Mouse (Mus musculus): Measurements from ENCODE around the gene Gpn3. TPM values are rescaled to one million over a fixed set of nuclear protein-coding genes. Genes with fewer than 3 reads are reported as not detected.

The Gpn3 gene
- 47.7 and 49.4 TPM in 2 replicates for polyA plus RNA-seq (2012; rRNA removed)

DNA sequence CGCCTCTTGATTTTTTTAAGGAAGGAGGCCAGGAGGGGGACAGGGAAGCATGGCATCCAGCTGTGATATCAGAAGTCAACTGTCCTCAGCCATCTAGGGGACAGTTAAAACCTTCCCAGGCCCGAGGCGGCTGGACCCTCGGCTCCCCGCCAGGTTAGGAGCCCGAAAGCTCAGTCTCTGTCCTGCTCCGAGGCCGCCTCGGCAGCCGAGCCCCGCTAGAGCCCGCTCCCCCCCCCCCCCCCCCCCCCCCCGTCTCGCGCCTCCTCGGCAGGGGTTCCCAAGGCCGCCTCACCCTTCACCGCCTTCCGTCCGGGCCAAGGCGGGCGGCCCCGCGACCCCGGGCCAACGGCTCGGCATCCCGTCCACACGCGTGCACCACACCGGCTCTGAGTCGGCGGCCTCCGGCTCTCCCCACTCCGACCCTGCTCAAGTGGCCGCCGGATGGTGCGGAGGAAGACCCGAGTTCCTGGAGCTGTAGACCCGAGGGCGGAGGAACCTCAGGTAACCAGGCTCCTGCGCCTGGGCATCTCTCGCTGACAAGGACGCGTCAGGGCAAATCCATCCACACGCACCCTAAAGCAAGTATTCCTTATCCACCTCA, at the start of gene Gpn3:
TSS of gene Gpn3 (plus strand) at position 286 of the 601 bp plus-strand sequence.

GRCm38 (mm10) chr5:122353807-122354491, 17.7 kb upstream of the Gpn3 start, which contains the start of the genes Rad9b and Vps29:
TSS of gene Rad9b (minus strand) at chr5:122354233.
TSS of gene Vps29 (plus strand) at chr5:122354369.

GRCm38 (mm10) chr5:122372192-122372769, 605 bp downstream of the Gpn3 start, which contains the start of gene Fam216a:
TSS of gene Fam216a (minus strand) at chr5:122372364.

DNA sequence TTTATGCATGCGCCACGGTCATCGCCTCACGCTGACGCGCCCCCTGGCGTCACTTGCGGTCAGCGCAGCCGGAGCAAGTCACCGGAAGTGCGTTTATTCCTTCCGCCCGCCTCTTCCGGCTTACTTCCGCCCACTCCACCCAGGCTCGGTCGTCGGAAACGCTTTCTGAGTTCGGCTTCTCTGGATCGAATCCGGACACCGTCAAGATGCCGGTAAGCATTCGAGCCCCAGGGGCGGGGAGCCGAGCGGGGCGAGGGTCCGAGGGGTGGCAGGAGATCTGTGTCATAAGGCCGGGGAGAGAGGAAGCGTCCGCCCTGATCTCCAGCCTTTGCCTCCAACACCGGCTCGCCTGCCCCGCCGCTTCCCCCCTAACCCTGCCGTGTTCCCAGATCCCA, 20.1 kb downstream of the Gpn3 start, which contains the start of gene Arpc3:
TSS of gene Arpc3 (plus strand) at position 93 of the 395 bp plus-strand sequence.

DNA sequence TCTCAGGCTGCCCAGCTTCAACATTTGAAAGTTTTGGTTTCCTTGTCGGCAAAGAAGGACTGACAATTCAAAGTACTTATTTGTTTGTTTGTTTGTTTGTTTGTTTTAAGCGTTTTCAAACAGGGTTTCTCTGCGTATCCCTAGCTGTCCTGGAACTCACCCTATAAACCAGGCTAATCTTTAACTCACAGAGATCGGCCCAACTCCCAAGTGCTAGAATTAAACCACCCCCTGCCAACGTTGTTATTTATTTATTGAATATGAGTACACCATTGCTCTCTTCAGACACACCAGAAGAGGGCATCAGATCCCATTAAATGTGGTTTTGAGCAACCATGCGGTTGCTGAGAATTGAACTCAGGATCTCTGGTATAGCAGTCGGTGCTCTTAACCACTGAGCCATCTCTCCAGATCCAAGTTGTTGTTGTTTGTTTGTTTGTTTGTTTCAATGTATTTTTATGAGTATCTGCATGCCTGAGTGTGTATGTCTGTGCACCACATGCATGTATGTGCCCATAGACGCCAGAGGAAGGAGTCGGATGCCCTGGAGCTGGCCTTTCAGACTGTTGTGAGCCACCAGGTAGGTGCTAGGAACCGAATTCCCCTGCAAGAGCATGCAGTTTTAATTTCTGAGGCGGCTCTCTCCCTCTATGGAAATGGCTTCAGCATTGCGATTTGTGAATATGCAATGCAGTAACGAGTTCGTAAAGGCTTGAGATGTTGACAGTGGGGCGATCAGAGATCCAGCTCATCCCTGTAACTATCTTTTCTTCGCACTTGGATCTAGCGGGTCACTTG, 49.8 kb downstream of the Gpn3 start, which contains the start of gene Anapc7:
TSS of gene Anapc7 (plus strand) at position 423 of the 798 bp plus-strand sequence.

Other genes starting within 250 kb of the Gpn3 start
- 0.16 and 0.21 TPM in 2 replicates for gene Ccdc63, start 231.1 kb upstream of the Gpn3 start, polyA plus RNA-seq (2012; rRNA removed)
- gene Ppp1cc, start 213.6 kb upstream of the Gpn3 start, polyA plus RNA-seq (2012; rRNA removed) = 285 TPM in 2 replicates
- 0.98 and 1.3 TPM in 2 replicates for gene Hvcn1, start 165.1 kb upstream of the Gpn3 start, polyA plus RNA-seq (2012; rRNA removed)
- gene Tctn1, start 107.4 kb upstream of the Gpn3 start, polyA plus RNA-seq (2012; rRNA removed) = 33.7 and 34.2 TPM in 2 replicates
- 11.6 and 11.8 TPM in 2 replicates for gene Pptc7, start 87.5 kb upstream of the Gpn3 start, polyA plus RNA-seq (2012; rRNA removed)
- 22.9 and 25.0 TPM in 2 replicates for gene Rad9b, start 17.6 kb upstream of the Gpn3 start, polyA plus RNA-seq (2012; rRNA removed)
- 204 and 220 TPM in 2 replicates for gene Vps29, start 17.5 kb upstream of the Gpn3 start, polyA plus RNA-seq (2012; rRNA removed)
- gene Fam216a, start 488 bp downstream of the Gpn3 start, polyA plus RNA-seq (2012; rRNA removed) = 140 TPM in 2 replicates
- 402 and 404 TPM in 2 replicates for gene Arpc3, start 20.0 kb downstream of the Gpn3 start, polyA plus RNA-seq (2012; rRNA removed)
- gene Anapc7, start 49.8 kb downstream of the Gpn3 start, polyA plus RNA-seq (2012; rRNA removed) = 43.9 and 44.6 TPM in 2 replicates
- 127 and 133 TPM in 2 replicates for gene Atp2a2, start 130.3 kb downstream of the Gpn3 start, polyA plus RNA-seq (2012; rRNA removed)
- 29.2 and 34.7 TPM in 2 replicates for gene Ift81, start 242.6 kb downstream of the Gpn3 start, polyA plus RNA-seq (2012; rRNA removed)

All from central nervous system, embryonic 18 days (tissue).